Mouse (Mus musculus) hindbrain, embryonic 14.5 days (tissue): ENCODE measurements around the gene Tmem182. TPM values are rescaled to one million over a fixed set of nuclear protein-coding genes. Genes with fewer than 3 reads are reported as not detected.

Experiments used
- ATAC-seq: fragments of 200-750 bp; cut with Nextera tagmentation; 2 replicates; pipeline ENCODE4 v1.8.0; 2017; ENCODE audit warnings: moderate number of reproducible peaks, mild to moderate bottlenecking, moderate TSS enrichment, moderate library complexity; ENCODE audit not compliant: low FRiP score
- DNase-seq: peaks from one replicate; pipeline ENCODE4 v3.0.0-alpha.2; 2015; ENCODE audit warnings: low spot score
- H3K27ac ChIP-seq: fragments of 300-500 bp; sonication (generic); 2 replicates; pipeline ENCODE4 v1.5.1; 2014; ENCODE audit warnings: mild to moderate bottlenecking, moderate library complexity
- H3K27me3 ChIP-seq: fragments of 300-500 bp; sonication (generic); 2 replicates; pipeline ENCODE4 v1.6.1; 2014; ENCODE audit warnings: mild to moderate bottlenecking, low read length, mixed read lengths; ENCODE audit not compliant: control insufficient read depth, insufficient read depth
- H3K36me3 ChIP-seq: fragments of 300-500 bp; sonication (generic); replicated peaks from 2 replicates; pipeline ENCODE4 v1.6.1; 2014; ENCODE audit not compliant: control insufficient read depth, insufficient read depth
- H3K4me1 ChIP-seq: fragments of 300-500 bp; sonication (generic); replicated peaks from 2 replicates; pipeline ENCODE4 v1.6.1; 2014; ENCODE audit warnings: antibody characterized with exemption, low read length, mixed read lengths; ENCODE audit not compliant: control insufficient read depth, insufficient read depth
- H3K4me2 ChIP-seq: fragments of 300-500 bp; sonication (generic); replicated peaks from 2 replicates; pipeline ENCODE4 v1.6.1; 2014; ENCODE audit warnings: mild to moderate bottlenecking, moderate library complexity
- H3K4me3 ChIP-seq: fragments of 300-500 bp; sonication (generic); replicated peaks from 2 replicates; pipeline ENCODE4 v1.5.1; 2014; ENCODE audit warnings: mild to moderate bottlenecking, low read length
- H3K9ac ChIP-seq: fragments of 300-500 bp; sonication (generic); 2 replicates; pipeline ENCODE4 v1.6.1; 2014
- H3K9me3 ChIP-seq: fragments of 300-500 bp; sonication (generic); 2 replicates; pipeline ENCODE4 v1.6.1; 2016; ENCODE audit warnings: low read length; ENCODE audit not compliant: control insufficient read depth
- WGBS: fragments of 180-500 bp; shearing (Covaris S2); extraction: QIAGEN DNeasy Blood & Tissue Kit; methylation state at CpG from one replicate; pipeline ENCODE4 v1.1.7; 2014; 5-methylcytosine and 5-hydroxymethylcytosine counted together
- polyA plus RNA-seq: library from polyadenylated mRNA; unstranded; fragments of >200 nt; fragmentation: Nextera tagmentation; extraction: Ambion mirVana; gene quantifications from 2 replicates; pipeline ENCODE4 v1.2.1, GENCODE M21; 2014

Gene Tmem182
- polyA plus RNA-seq, 1 experiment from 2014 or later = not detected

DNA sequence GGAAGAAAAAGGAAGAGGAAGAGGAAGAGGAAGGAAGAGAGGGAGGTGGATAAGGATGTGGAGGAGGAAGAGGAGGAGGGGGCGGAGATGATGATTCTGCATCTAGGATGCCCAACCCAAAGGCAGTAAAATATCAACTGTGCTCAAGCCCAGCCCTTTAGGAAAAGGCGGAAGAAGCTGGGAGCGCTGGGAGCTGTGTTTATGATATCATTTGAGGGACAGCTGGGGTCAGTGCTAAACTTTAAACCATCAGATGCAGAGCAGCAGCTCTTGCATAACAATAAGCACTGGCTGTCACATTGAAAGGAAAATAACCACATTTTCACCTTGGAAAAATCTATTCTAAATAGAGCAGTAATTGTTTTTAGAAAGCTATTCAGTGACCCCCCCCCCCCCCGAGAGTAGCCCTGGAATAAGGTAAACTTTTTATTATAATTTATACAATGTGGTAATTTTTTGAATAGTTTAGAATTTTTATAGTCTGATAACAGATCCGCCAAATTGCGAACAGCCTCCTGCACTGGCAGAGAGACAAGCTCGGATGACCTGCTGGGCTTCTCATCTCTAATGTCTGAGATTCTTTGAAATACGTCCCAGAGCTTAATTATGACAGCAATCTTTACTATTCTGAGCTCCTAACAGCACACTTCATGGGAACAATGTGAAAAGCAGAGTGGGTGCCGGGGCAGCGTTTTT lies 68.5 kb downstream of the Tmem182 start:
- Histone ChIP-seq H3K9me3 (no peaks in the 10 kb centered on the region), H3K27ac (no peak overlapping the region), H3K4me1 (no peaks in the 10 kb centered on the region), H3K4me2 (no peak overlapping the region), H3K27me3 (no peaks in the 10 kb centered on the region), H3K9ac (no peak overlapping the region), H3K4me3 (no peak overlapping the region), H3K36me3 (no peaks in the 10 kb centered on the region)
- 66% methylated on average over 10 of the region's 10 CpGs for WGBS
- ATAC-seq (no peak), DNase-seq (no peak)

DNA sequence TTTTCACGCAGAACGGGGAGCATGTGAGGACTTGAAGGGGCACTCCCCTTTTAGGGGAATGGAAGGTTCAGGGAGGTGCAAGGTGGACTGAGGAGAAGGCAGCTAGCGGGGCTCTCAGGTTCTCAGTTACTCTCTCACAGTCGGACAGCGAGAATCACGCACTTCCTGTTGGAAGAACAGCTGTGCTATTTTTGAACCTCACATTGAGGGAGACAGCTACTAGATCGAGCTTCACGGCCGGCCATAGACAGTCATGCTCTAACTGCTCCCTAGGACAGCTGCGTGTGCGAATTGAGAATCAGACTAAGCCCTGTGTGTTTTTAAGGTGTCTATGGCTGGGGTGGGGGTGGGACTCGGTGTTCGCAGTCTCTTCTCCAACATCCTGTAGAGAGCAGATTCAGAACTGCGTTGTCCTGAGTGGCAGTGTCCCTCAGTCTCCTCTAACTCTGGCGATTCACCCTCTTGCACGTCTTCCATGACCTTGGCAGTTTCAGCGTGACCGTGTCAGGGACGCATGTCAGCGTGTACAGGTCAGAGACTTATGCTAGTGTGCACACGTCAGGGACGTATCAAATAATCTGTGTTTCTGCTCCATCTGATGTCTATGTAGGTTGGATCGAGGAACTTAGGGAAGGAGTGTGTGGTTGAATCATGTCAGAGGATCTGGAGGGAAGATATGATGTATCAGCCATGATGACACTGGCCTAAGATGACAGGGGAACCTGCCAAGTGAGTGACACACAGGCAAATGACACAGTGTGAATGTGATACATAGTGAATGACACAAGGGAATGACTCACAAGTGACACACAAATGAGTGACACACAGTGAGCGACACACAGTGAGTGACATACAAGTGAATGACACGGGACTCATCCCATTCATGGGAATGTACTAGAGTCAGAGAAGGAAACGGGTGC lies 69.3 kb downstream of the Tmem182 start:
- WGBS = 85% methylated on average over 26 of the region's 26 CpGs
- H3K4me2 ChIP-seq = no peak overlapping the region

DNA sequence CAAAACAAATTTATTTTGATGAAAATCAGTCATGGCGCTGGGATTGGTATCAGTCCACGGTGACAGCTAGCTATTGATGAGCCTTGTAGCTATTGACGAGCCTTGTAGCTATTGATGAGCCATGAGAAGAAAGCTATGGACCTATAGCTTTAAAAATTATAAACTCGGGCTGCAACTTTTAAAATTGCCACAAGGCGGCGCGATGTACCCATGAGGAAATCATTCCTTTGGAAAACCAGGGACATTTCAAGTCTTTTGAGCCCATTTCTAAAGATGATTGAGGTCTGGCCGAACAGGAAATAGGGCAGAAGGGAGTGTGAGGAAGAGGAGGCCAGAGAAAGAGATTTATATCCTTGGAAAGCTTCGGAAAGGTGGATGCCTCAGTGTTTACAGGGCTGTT lies 73.7 kb downstream of the Tmem182 start:
- ATAC-seq (no peak), DNase-seq (peak; percentile 88)
- H3K4me2 ChIP-seq = no peak overlapping the region
- H3K9me3 ChIP-seq = no peaks in the 10 kb centered on the region
- H3K27ac ChIP-seq = no peak overlapping the region
- H3K27me3 ChIP-seq = no peaks in the 10 kb centered on the region
- no peaks in the 10 kb centered on the region for H3K4me1 ChIP-seq
- no peak overlapping the region for H3K4me3 ChIP-seq
- whole genome bisulfite sequencing = 18% methylated on average over 9 of the region's 9 CpGs
- H3K9ac ChIP-seq = no peak overlapping the region
- H3K36me3 ChIP-seq = no peaks in the 10 kb centered on the region

More for the DNA sequence above, 69.3 kb downstream of the Tmem182 start:
- H3K36me3 ChIP-seq = no peaks in the 10 kb centered on the region
- no peak for ATAC-seq
- no peak overlapping the region for H3K4me3 ChIP-seq
- no peak overlapping the region for H3K27ac ChIP-seq
- H3K9ac ChIP-seq = no peak overlapping the region
- H3K9me3 ChIP-seq = no peaks in the 10 kb centered on the region
- no peaks in the 10 kb centered on the region for H3K4me1 ChIP-seq
- no peaks in the 10 kb centered on the region for H3K27me3 ChIP-seq
- no peak for DNase-seq

DNA sequence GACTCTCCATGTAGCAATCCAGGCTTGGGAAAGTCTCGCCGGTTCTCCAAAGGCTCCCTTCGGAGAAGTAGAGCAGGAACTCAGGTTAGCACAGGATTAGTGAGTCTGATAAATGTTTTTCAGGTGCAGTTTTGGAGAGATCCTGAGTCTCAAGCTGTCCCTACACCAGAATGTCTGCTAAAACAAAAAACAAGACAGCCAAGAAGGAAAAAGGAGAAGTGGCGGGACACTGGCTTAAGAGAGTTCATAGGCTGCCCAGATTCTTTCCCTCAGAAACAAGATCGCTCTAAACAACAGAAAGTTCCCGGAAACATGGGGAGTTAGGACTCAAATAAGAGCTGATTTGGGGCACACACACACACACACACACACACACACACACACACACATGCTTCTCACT lies 74.1 kb downstream of the Tmem182 start:
- WGBS = 69% methylated on average over 6 of the region's 6 CpGs
- H3K27ac ChIP-seq = no peak overlapping the region
- H3K9me3 ChIP-seq = no peaks in the 10 kb centered on the region
- H3K9ac ChIP-seq = no peak overlapping the region
- H3K36me3 ChIP-seq = no peaks in the 10 kb centered on the region
- H3K4me2 ChIP-seq = no peak overlapping the region
- no peak overlapping the region for H3K4me3 ChIP-seq
- DNase-seq (no peak), ATAC-seq (no peak)
- no peaks in the 10 kb centered on the region for H3K4me1 ChIP-seq
- H3K27me3 ChIP-seq = no peaks in the 10 kb centered on the region

DNA sequence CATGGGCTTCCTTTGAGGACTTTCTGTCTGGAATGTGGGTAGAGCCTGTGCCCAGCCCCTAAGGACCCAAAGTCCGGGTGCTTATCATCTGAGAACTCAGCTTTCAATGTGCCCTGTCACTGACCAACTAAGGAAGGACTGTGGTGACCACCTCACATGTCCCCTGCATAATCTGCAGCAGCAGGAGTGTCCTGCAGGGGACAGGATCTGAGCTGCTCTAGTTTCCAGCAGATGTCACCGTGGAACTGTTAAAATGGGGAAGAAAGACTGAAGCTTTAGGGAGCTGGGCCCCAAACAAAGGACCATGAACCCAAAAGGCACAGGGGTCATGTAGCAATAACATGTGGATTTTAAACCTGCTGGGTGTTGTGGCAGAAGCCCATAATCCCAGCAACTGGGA lies 75.1 kb downstream of the Tmem182 start:
- ATAC-seq (no peak), DNase-seq (no peak)
- Histone ChIP-seq H3K27me3 (no peaks in the 10 kb centered on the region), H3K36me3 (no peaks in the 10 kb centered on the region), H3K9me3 (no peaks in the 10 kb centered on the region), H3K9ac (no peak overlapping the region), H3K27ac (no peak overlapping the region), H3K4me3 (no peak overlapping the region), H3K4me2 (no peak overlapping the region), H3K4me1 (no peaks in the 10 kb centered on the region)
- WGBS = 35% methylated on average over 2 of the region's 2 CpGs

DNA sequence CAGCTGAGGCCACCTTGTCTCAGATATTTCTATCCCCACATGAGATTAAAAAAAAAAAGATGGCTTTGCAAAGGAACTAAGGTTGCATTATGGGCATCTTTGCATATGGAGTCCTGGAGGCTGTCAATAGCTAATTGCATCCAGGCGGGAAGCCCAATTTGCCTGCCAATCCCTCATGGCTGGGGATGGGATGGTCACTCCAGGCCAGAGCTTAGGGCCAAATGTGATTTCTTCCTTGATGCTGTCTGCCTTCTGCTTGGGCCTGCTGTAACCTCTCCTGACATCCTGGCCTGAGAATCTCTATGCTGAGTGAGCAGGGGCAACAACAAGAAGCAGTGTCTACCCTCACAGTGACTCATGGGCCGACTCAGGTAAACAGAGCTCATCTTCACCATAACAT lies 78.5 kb downstream of the Tmem182 start:
- Histone ChIP-seq H3K9ac (no peak overlapping the region), H3K27me3 (no peaks in the 10 kb centered on the region), H3K36me3 (no peaks in the 10 kb centered on the region), H3K4me2 (no peak overlapping the region), H3K4me3 (no peak overlapping the region), H3K4me1 (no peaks in the 10 kb centered on the region), H3K27ac (no peak overlapping the region), H3K9me3 (no peaks in the 10 kb centered on the region)
- ATAC-seq (no peak), DNase-seq (no peak)
- 94% methylated on average over 2 of the region's 2 CpGs for WGBS

DNA sequence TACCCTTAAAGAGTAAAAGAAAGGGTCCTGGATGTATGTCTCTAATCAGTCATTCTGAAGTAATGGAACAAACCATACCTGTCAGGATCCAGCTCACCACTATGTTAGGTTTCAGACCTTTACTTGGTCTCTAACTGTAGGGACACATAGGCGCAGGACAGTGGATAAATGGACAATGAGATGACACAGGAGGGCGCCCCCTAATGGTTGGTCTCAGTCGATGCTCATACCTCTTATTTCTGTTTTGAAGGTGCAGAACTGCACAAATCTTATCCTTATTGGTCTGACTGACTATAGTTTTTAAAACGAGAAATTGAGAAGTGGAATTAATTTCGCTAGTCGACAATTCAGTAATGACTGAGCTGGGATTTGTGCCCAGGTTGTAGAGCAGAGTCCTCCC lies 79.5 kb downstream of the Tmem182 start:
- no peaks in the 10 kb centered on the region for H3K9me3 ChIP-seq
- H3K27ac ChIP-seq = no peak overlapping the region
- no peaks in the 10 kb centered on the region for H3K27me3 ChIP-seq
- H3K4me1 ChIP-seq = no peaks in the 10 kb centered on the region
- ATAC-seq = no peak
- no peak overlapping the region for H3K4me2 ChIP-seq
- H3K36me3 ChIP-seq = no peaks in the 10 kb centered on the region
- no peak overlapping the region for H3K9ac ChIP-seq
- DNase-seq = no peak
- no peak overlapping the region for H3K4me3 ChIP-seq
- WGBS = 81% methylated on average over 6 of the region's 6 CpGs

DNA sequence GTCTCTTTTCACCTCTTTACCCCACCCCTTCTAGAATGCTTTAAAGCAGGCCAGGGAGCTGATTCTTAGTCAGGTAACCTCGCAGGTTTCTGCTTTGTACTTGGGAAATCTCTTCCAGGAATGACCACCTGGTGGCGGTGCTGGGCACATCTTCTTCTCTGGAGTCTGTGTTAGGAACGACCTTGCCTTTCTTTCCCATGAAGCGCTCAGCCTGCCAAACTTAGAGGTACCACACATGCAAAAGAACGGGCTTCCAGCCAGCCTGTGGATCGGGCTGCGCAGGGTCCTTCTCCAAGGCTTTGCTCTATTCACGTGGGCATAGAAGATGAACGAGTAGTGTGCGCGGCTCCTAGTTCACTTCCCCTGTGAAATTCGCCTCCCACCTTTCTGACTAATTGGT lies 82.3 kb downstream of the Tmem182 start:
- Histone ChIP-seq H3K27ac (no peak overlapping the region), H3K4me3 (no peak overlapping the region), H3K9ac (no peak overlapping the region), H3K4me1 (no peaks in the 10 kb centered on the region), H3K27me3 (no peaks in the 10 kb centered on the region), H3K36me3 (no peaks in the 10 kb centered on the region), H3K9me3 (no peaks in the 10 kb centered on the region), H3K4me2 (no peak overlapping the region)
- WGBS = 34% methylated on average over 12 of the region's 12 CpGs
- peak; percentile 55; the same call in 1 of the 2 replicates for ATAC-seq
- peak; percentile 85 for DNase-seq

DNA sequence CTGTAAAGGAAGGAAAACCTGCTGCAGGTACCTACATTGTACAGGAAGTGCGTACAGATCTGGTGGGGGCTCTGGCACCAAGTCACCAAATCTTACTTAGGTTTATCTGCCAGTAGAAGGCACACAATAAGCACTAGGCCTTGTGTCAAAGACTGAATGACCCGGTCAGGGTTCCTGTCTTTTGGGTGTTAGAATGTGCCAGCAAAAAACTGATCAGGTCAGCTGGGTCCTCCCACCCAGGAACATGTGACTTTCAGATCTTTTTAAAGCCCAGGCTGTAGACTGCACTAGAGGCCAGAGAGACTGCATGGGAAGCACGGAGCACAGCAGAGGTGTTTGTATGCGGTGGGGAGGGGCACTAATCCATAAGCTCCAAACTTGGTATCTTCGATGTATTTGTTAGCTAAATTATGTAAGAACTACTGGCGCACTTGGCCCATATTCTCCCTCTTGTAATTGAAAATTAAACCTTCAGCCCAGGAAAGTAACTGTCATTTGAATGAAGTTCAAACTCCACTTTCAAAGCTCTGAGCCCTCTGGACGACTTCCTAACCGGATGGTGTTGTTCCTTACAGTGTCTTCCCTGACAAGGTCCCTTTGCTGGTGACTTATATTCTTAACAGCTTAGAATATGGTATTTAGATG lies 83.1 kb downstream of the Tmem182 start:
- H3K4me1 ChIP-seq = no peaks in the 10 kb centered on the region
- no peaks in the 10 kb centered on the region for H3K9me3 ChIP-seq
- DNase-seq (no peak), ATAC-seq (no peak)
- 90% methylated on average over 8 of the region's 8 CpGs for WGBS
- H3K9ac ChIP-seq = no peak overlapping the region
- H3K27me3 ChIP-seq = no peaks in the 10 kb centered on the region
- H3K36me3 ChIP-seq = no peaks in the 10 kb centered on the region
- H3K4me2 ChIP-seq = no peak overlapping the region
- no peak overlapping the region for H3K4me3 ChIP-seq
- no peak overlapping the region for H3K27ac ChIP-seq
